Comparison of ENCODE assay signal across 24 mouse cellular contexts in the genomic region with DNA sequence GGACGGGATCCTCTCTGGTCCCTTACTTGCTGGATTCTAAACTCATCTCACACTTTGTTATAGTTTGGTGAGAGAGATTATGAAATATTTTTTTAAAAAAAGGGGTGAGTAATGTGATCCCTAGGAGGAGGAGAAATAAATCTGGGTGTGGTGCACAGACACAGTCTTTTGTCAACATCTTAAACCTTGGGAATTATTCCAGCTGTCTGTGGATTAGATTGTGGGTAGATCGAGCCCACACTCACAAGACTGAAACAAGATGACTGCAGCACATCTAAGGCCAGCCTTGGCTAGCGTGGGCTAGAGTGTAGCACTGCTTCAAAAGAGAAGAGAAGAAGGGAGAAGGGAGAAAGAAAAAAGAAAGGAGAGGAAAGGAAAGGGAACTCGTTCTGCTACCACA.
"Had no signal": no experiment of that assay in that cellular context is flagged by ENCODE, and none has a peak within 500 bp of the region (broad histone marks: within the 10 kb centered on the region; RNA-seq: fewer than 3 reads in every experiment).

No protein-coding gene starts in this region.

- H3K36me3 ChIP-seq: heart, embryonic 10.5 days; heart, embryonic 12.5 days; hindbrain, embryonic 10.5 days; hindbrain, embryonic 12.5 days; intestine, embryonic 15.5 days; limb, embryonic 13.5 days; limb, embryonic 15.5 days; liver, embryonic 12.5 days had no signal

- H3K9me3 ChIP-seq: heart, embryonic 10.5 days; heart, embryonic 12.5 days; hindbrain, embryonic 10.5 days; hindbrain, embryonic 12.5 days; intestine, embryonic 15.5 days; limb, embryonic 13.5 days; limb, embryonic 15.5 days; liver, embryonic 12.5 days had no signal

- DNase-seq: gastrocnemius, adult 2 months; gastrocnemius, postnatal 10 days; gastrocnemius, postnatal 25 days; heart, postnatal 10 days; heart, postnatal 4 days; kidney, adult 18-20 months; kidney, adult 8-10 months; kidney, postnatal 10 days; kidney, postnatal 25 days; kidney, postnatal 4 days; left cerebral cortex, postnatal 4 days had no signal

- H3K27me3 ChIP-seq: hindbrain, embryonic 12.5 days had no signal

- H3K4me2 ChIP-seq: heart, embryonic 12.5 days; hindbrain, embryonic 12.5 days; hindbrain, embryonic 14.5 days; intestine, embryonic 15.5 days; limb, embryonic 13.5 days; limb, embryonic 15.5 days; liver, embryonic 12.5 days had no signal

- H3K4me3 ChIP-seq: gastrocnemius, adult 2 months; heart, embryonic 10.5 days; heart, embryonic 12.5 days; hindbrain, embryonic 10.5 days; hindbrain, embryonic 12.5 days; intestine, embryonic 15.5 days; layer of hippocampus, adult 2 months; limb, embryonic 13.5 days; limb, embryonic 15.5 days; liver, embryonic 12.5 days had no signal

- ATAC-seq: hindbrain, embryonic 16.5 days; inflammation-experienced regulatory T-cells, adult 6 months; intestine, embryonic 15.5 days; intestine, postnatal 0 days; liver, embryonic 12.5 days had no signal

- H3K27ac ChIP-seq: gastrocnemius, adult 2 months; heart, embryonic 10.5 days; hindbrain, embryonic 10.5 days; hindbrain, embryonic 12.5 days; hindbrain, embryonic 14.5 days; intestine, embryonic 15.5 days; layer of hippocampus, adult 2 months; limb, embryonic 13.5 days; limb, embryonic 15.5 days; liver, embryonic 12.5 days had no signal

- H3K4me1 ChIP-seq: heart, embryonic 10.5 days; heart, embryonic 12.5 days; intestine, embryonic 15.5 days; limb, embryonic 13.5 days; limb, embryonic 15.5 days; liver, embryonic 12.5 days had no signal
